Mouse (Mus musculus) retina, embryonic 14.5 days (tissue): ENCODE data around the gene Dad1.
"Not testable (repeated sequence)": the region's sequence is repeated elsewhere in the genome, so short reads cannot be mapped to it uniquely, and the experiment has no call there.

ENCODE experiments used
- DNase-seq: peaks from one replicate; pipeline ENCODE4 v3.0.0-alpha.2; 2015; ENCODE audit warnings: low spot score

The Dad1 gene

GRCm38 (mm10) chr14:54246232-54246631, 7.7 kb downstream of the Dad1 start:
- no peak for DNase-seq

- DNase-seq, result peak; percentile 51
These were observed 9.7 kb downstream of the Dad1 start for GRCm38 (mm10) chr14:54244183-54244582.

GRCm38 (mm10) chr14:54240542-54240941, 13.4 kb downstream of the Dad1 start:
- DNase-seq, result no peak

- peak; percentile 87 for DNase-seq
These were observed 14.7 kb downstream of the Dad1 start for GRCm38 (mm10) chr14:54239002-54239736.

GRCm38 (mm10) chr14:54236881-54237280, 17.0 kb downstream of the Dad1 start:
- no peak for DNase-seq

GRCm38 (mm10) chr14:54235825-54236540, 17.9 kb downstream of the Dad1 start:
- DNase-seq, result no peak

- peak; percentile 49 for DNase-seq
These were observed 19.5 kb downstream of the Dad1 start for GRCm38 (mm10) chr14:54234231-54235040.

GRCm38 (mm10) chr14:54233559-54234143, 20.3 kb downstream of the Dad1 start:
- no peak for DNase-seq

- no peak for DNase-seq
These were observed 20.9 kb downstream of the Dad1 start for GRCm38 (mm10) chr14:54232811-54233558.

- no peak for DNase-seq
These were observed 21.8 kb downstream of the Dad1 start for GRCm38 (mm10) chr14:54232143-54232542.

GRCm38 (mm10) chr14:54231176-54231956, 22.5 kb downstream of the Dad1 start:
- no peak for DNase-seq

- DNase-seq, result no peak
These were observed 23.2 kb downstream of the Dad1 start for GRCm38 (mm10) chr14:54230638-54231150.

GRCm38 (mm10) chr14:54229849-54230248, 24.1 kb downstream of the Dad1 start:
- not testable (repeated sequence) for DNase-seq

GRCm38 (mm10) chr14:54228933-54229713, 24.8 kb downstream of the Dad1 start:
- DNase-seq, result peak; percentile 39

- no peak for DNase-seq
These were observed 25.4 kb downstream of the Dad1 start for GRCm38 (mm10) chr14:54228501-54228900.

- DNase-seq, result peak; percentile 90
These were observed 25.9 kb downstream of the Dad1 start for GRCm38 (mm10) chr14:54227911-54228451.

- no peak for DNase-seq
These were observed 26.7 kb downstream of the Dad1 start for GRCm38 (mm10) chr14:54226911-54227811.

GRCm38 (mm10) chr14:54225725-54226124, 28.2 kb downstream of the Dad1 start:
- DNase-seq, result no peak
